Mouse (Mus musculus) frontal cortex, adult 2 months (tissue): ENCODE results near the gene Dlx6. TPM values are rescaled to one million over a fixed set of nuclear protein-coding genes. Genes with fewer than 3 reads are reported as not detected.

Experiments used
- polyA plus RNA-seq: library from polyadenylated mRNA; depleted of rRNA; stranded (reverse); fragments of >200 nt; gene quantifications from 2 replicates; pipeline ENCODE4 v1.2.3, GENCODE M21; 2012; rRNA removed

The Dlx6 gene
- polyA plus RNA-seq, 1 experiment = 27.4 TPM

Other genes with a start within 250 kb of the Dlx6 start
- 20.9 and 28.3 TPM in 2 replicates for gene Dlx5, start 18.8 kb downstream of the Dlx6 start, polyA plus RNA-seq
- 3.4 and 3.7 TPM in 2 replicates for gene Sdhaf3, start 92.7 kb downstream of the Dlx6 start, polyA plus RNA-seq